Mouse (Mus musculus): ENCODE data around the gene Slc16a12.

DNA sequence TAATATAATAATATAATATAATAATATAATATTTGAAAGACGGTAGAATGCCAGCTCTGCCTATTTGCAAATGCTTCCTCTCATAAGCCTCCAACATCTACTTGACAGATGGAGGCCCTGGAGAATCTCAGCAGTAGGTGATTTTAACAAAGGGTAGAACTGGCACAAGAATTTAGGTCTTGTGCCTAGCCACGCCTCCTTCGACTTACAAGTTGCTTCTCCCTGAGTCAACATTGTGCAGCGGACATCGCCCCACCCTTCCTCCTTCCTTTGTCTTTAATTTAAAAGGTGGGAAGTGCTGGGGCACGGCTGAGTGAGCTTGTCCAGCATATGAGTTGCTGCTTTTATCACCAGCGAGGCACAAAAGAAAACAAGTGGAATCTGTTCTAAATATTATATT, 73.6 kb downstream of the Slc16a12 start:
- TF ChIP-seq CTCF (IDR thresholded peaks at IDR 0.05; ENCODE audit: low read depth) (no peak), EP300 (optimal IDR thresholded peaks at IDR 0.05) (no peak)

Measured in stomach, postnatal 0 days (tissue).